Mouse (Mus musculus) spleen, postnatal 4 days (tissue): ENCODE measurements around the gene Hivep3.
A peak's percentile ranks its signal among the peaks of the same experiment; 100 is the strongest.

Experiments
- DNase-seq, 2 experiments: peaks; one replicate each; pipeline ENCODE4 v3.0.0; 2022; ENCODE audit warnings: low spot score in 2 of 2

Gene Hivep3

GRCm38 (mm10) chr4:119873935-119874334, 140.4 kb downstream of the Hivep3 start:
- no peak for DNase-seq

GRCm38 (mm10) chr4:119875592-119875991, 142.0 kb downstream of the Hivep3 start:
- DNase-seq = no peak

- DNase-seq = no peak
Observed at GRCm38 (mm10) chr4:119876535-119877160, 143.1 kb downstream of the Hivep3 start.

GRCm38 (mm10) chr4:119878218-119878617, 144.6 kb downstream of the Hivep3 start:
- no peak for DNase-seq

GRCm38 (mm10) chr4:119879671-119880070, 146.1 kb downstream of the Hivep3 start:
- no peak for DNase-seq

GRCm38 (mm10) chr4:119880270-119880669, 146.7 kb downstream of the Hivep3 start:
- no peak for DNase-seq

- DNase-seq = no peak
Observed at GRCm38 (mm10) chr4:119881292-119881691, 147.7 kb downstream of the Hivep3 start.

- DNase-seq = no peak
Observed at GRCm38 (mm10) chr4:119882401-119882800, 148.8 kb downstream of the Hivep3 start.

- DNase-seq = no peak
Observed at GRCm38 (mm10) chr4:119882814-119883213, 149.2 kb downstream of the Hivep3 start.

GRCm38 (mm10) chr4:119886621-119887020, 153.0 kb downstream of the Hivep3 start:
- DNase-seq = no peak

- no peak for DNase-seq
Observed at GRCm38 (mm10) chr4:119887523-119888177, 154.1 kb downstream of the Hivep3 start.

- no peak for DNase-seq
Observed at GRCm38 (mm10) chr4:119889760-119890159, 156.2 kb downstream of the Hivep3 start.

GRCm38 (mm10) chr4:119893255-119893779, 159.7 kb downstream of the Hivep3 start:
- no peak for DNase-seq

- peak in 1 of 2 experiments; percentile 30 for DNase-seq
Observed at GRCm38 (mm10) chr4:119894797-119895458, 161.3 kb downstream of the Hivep3 start.

GRCm38 (mm10) chr4:119895504-119895903, 161.9 kb downstream of the Hivep3 start:
- no peak for DNase-seq

- no peak for DNase-seq
Observed at GRCm38 (mm10) chr4:119896572-119896971, 163.0 kb downstream of the Hivep3 start.

GRCm38 (mm10) chr4:119897054-119897855, 163.7 kb downstream of the Hivep3 start:
- no peak for DNase-seq

- DNase-seq = no peak
Observed at GRCm38 (mm10) chr4:119901556-119902491, 168.2 kb downstream of the Hivep3 start.

- DNase-seq = no peak
Observed at GRCm38 (mm10) chr4:119903328-119903727, 169.7 kb downstream of the Hivep3 start.

- DNase-seq = no peak
Observed at GRCm38 (mm10) chr4:119903806-119904205, 170.2 kb downstream of the Hivep3 start.

- no peak for DNase-seq
Observed at GRCm38 (mm10) chr4:119904296-119904695, 170.7 kb downstream of the Hivep3 start.
